Mouse (Mus musculus): Measurements from ENCODE around the gene Avil.

DNA sequence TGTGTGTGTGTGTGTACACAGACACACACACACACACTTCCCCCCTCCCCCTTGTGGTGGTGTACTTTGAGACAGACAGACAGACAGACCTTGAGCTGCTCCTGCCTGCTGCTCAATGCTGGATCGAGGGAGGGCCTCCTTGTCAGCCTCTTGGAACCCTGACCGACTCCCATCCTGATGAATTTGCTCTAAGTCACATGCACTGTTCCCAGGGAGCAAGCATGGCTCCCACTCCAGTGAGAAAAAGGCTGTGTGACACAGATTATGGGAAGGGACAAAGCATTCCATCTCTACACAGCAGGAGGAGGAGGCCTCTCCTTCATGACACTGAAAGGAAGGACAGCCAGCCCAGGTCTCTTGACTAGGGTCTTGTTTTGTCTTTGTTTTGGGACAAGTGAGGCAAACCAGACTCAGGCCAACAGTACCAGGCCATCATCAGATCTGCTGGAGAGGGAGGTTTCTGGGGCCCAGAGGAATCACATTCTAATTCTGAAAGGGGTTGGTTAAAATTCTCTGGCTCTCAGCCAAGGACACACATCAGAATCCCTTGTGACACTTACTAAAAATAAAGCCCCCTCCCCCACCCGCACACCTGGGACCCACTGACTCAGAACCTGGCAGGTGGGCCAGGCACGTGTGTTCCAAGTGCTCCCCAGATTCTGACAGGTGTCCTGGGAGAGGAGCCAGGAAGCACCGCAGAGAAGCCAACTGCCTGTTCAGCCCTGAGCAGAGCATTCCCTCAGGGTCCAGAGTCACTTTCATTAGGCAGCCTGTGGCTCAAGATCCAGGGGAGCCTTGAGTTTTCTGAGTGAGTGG lies 16.1 kb upstream of the Avil start:
- TF ChIP-seq USF1 (IDR thresholded peaks at IDR 0.05; ENCODE audit: low read depth) (no peak), CTCF (IDR thresholded peaks at IDR 0.05; ENCODE audit: control insufficient read depth, insufficient read depth, insufficient read length) (no peak)

Data from C2C12 (cell line).